Mouse (Mus musculus): ENCODE results near the gene Fam171a2.
"Not testable (repeated sequence)": the region's sequence is repeated elsewhere in the genome, so short reads cannot be mapped to it uniquely, and the experiment has no call there.

The Fam171a2 gene

GRCm38 (mm10) chr11:102433866-102434265, 13.6 kb downstream of the Fam171a2 start:
- DNase-seq, result no peak

- peak; percentile 32 to 83 for DNase-seq
These were observed 14.6 kb downstream of the Fam171a2 start for GRCm38 (mm10) chr11:102432896-102433295.

- DNase-seq, result peak in 1 of 2 experiments; percentile 42
These were observed 15.2 kb downstream of the Fam171a2 start for GRCm38 (mm10) chr11:102432115-102432843.

- no peak for DNase-seq
These were observed 15.8 kb downstream of the Fam171a2 start for GRCm38 (mm10) chr11:102431728-102432114.

- peak; percentile 87 to 92 for DNase-seq
These were observed 16.4 kb downstream of the Fam171a2 start for GRCm38 (mm10) chr11:102431018-102431645.

- peak; percentile 94 to 97 for DNase-seq
These were observed 17.1 kb downstream of the Fam171a2 start, which contains the start of gene Grn for GRCm38 (mm10) chr11:102430121-102431017. Gene Grn (plus strand): TSS chr11:102430315.

- DNase-seq, result no peak
These were observed 17.9 kb downstream of the Fam171a2 start for GRCm38 (mm10) chr11:102429551-102429950.

GRCm38 (mm10) chr11:102428981-102429540, 18.4 kb downstream of the Fam171a2 start:
- no peak for DNase-seq

- no peak for DNase-seq
These were observed 21.7 kb downstream of the Fam171a2 start for GRCm38 (mm10) chr11:102425555-102426316.

- DNase-seq, result no peak
These were observed 22.8 kb downstream of the Fam171a2 start for GRCm38 (mm10) chr11:102424666-102425065.

GRCm38 (mm10) chr11:102421559-102421958, 25.9 kb downstream of the Fam171a2 start:
- DNase-seq, result no peak

- no peak for DNase-seq
These were observed 28.6 kb downstream of the Fam171a2 start for GRCm38 (mm10) chr11:102418887-102419286.

GRCm38 (mm10) chr11:102417160-102417559, 30.3 kb downstream of the Fam171a2 start:
- no peak for DNase-seq

- DNase-seq, result no peak
These were observed 32.3 kb downstream of the Fam171a2 start for GRCm38 (mm10) chr11:102415034-102415802.

- DNase-seq, result no peak
These were observed 34.4 kb downstream of the Fam171a2 start for GRCm38 (mm10) chr11:102413059-102413458.

- DNase-seq, result peak; percentile 95 to 99
These were observed 35.8 kb downstream of the Fam171a2 start for GRCm38 (mm10) chr11:102411704-102412103.

GRCm38 (mm10) chr11:102411061-102411460, 36.4 kb downstream of the Fam171a2 start:
- DNase-seq, result no peak

GRCm38 (mm10) chr11:102410345-102410744, 37.1 kb downstream of the Fam171a2 start:
- DNase-seq, result not testable (repeated sequence)

GRCm38 (mm10) chr11:102409795-102410330, 37.6 kb downstream of the Fam171a2 start:
- peak; percentile 42 to 77 for DNase-seq

GRCm38 (mm10) chr11:102408888-102409794, 38.3 kb downstream of the Fam171a2 start:
- DNase-seq, result no peak

Data from kidney, postnatal 25 days (tissue).